Mouse (Mus musculus): ENCODE data around the gene Tdrd6. TPM values are rescaled to one million over a fixed set of nuclear protein-coding genes. Genes with fewer than 3 reads are reported as not detected.
A peak's percentile ranks its signal among the peaks of the same experiment; 100 is the strongest.

Tdrd6 gene
- total and polyA plus RNA-seq, 2 experiments from 2014 or later: 1.2 TPM

GRCm38 (mm10) chr17:43667290-43667843 lies 37.3 kb upstream of the Tdrd6 start, which contains the start of gene Cyp39a1:
TSS of gene Cyp39a1 (plus strand) at chr17:43667425.
- H3K9ac ChIP-seq: peak within 1 kb of the TSS; percentile 92
- H3K4me2 ChIP-seq (ENCODE audit: low read depth): peak within 1 kb of the TSS; percentile 71
- no peaks in the 10 kb centered on the region for H3K27me3 ChIP-seq (ENCODE audit: insufficient read depth, low read length)
- H3K27ac ChIP-seq (ENCODE audit: low read depth, low read length): peak within 1 kb of the TSS; percentile 64
- H3K9me3 ChIP-seq (ENCODE audit: low read length): no peaks in the 10 kb centered on the region
- H3K4me1 ChIP-seq (ENCODE audit: insufficient read depth): peaks cover 14% of the 10 kb centered on the region
- no peak for TF ChIP-seq CTCF (IDR thresholded peaks at IDR 0.05; ENCODE audit: low read depth)
- ATAC-seq (no peak), DNase-seq (no peak)
- H3K36me3 ChIP-seq (ENCODE audit: insufficient read depth): 0 out of 2 replicates have a peak, but pooled peaks cover 8% of the 10 kb centered on the region
- H3K4me3 ChIP-seq (ENCODE audit: low read depth, low read length): peak within 1 kb of the TSS; percentile 94
- WGBS: under 1% methylated on average over 17 of the region's 17 CpGs

GRCm38 (mm10) chr17:43666576-43667289 lies 36.6 kb upstream of the Tdrd6 start, which contains the start of gene Slc25a27:
TSS of gene Slc25a27 (minus strand) at chr17:43667214.
- H3K27me3 ChIP-seq (ENCODE audit: insufficient read depth, low read length): no peaks in the 10 kb centered on the region
- 0 out of 2 replicates have a peak, but pooled peaks cover 8% of the 10 kb centered on the region for H3K36me3 ChIP-seq (ENCODE audit: insufficient read depth)
- H3K9me3 ChIP-seq (ENCODE audit: low read length): no peaks in the 10 kb centered on the region
- H3K27ac ChIP-seq (ENCODE audit: low read depth, low read length): peak within 1 kb of the TSS; percentile 64
- H3K4me3 ChIP-seq (ENCODE audit: low read depth, low read length): peak within 1 kb of the TSS; percentile 94
- DNase-seq: peak; percentile 91
- H3K4me1 ChIP-seq (ENCODE audit: insufficient read depth): peaks cover 14% of the 10 kb centered on the region
- under 1% methylated on average over 41 of the region's 41 CpGs for WGBS
- H3K4me2 ChIP-seq (ENCODE audit: low read depth): peak within 1 kb of the TSS; percentile 71
- peak within 1 kb of the TSS; percentile 92 for H3K9ac ChIP-seq
- ATAC-seq: peak; percentile 98
- peak; percentile 14; the same call in 1 of the 2 replicates for TF ChIP-seq CTCF (IDR thresholded peaks at IDR 0.05; ENCODE audit: low read depth)

- Histone ChIP-seq H3K9me3 (ENCODE audit: low read length) (no peaks in the 10 kb centered on the region), H3K27me3 (ENCODE audit: insufficient read depth, low read length) (no peaks in the 10 kb centered on the region), H3K4me1 (ENCODE audit: insufficient read depth) (no peaks in the 10 kb centered on the region), H3K4me2 (ENCODE audit: low read depth) (no peak overlapping the region), H3K36me3 (ENCODE audit: insufficient read depth) (peaks cover 50% of the 10 kb centered on the region), H3K4me3 (ENCODE audit: low read depth, low read length) (no peak overlapping the region), H3K9ac (no peak overlapping the region), H3K27ac (ENCODE audit: low read depth, low read length) (no peak overlapping the region)
- ATAC-seq (no peak), DNase-seq (no peak)
- WGBS: 74% methylated on average over 14 of the region's 14 CpGs
- peak; percentile 17; the same call in 1 of the 2 replicates for TF ChIP-seq CTCF (IDR thresholded peaks at IDR 0.05; ENCODE audit: low read depth)
Observed at GRCm38 (mm10) chr17:43651314-43652046, 21.4 kb upstream of the Tdrd6 start.

- Histone ChIP-seq H3K9me3 (ENCODE audit: low read length) (no peaks in the 10 kb centered on the region), H3K4me3 (ENCODE audit: low read depth, low read length) (no peak overlapping the region), H3K27ac (ENCODE audit: low read depth, low read length) (no peak overlapping the region), H3K27me3 (ENCODE audit: insufficient read depth, low read length) (no peaks in the 10 kb centered on the region), H3K36me3 (ENCODE audit: insufficient read depth) (peaks cover 62% of the 10 kb centered on the region), H3K4me1 (ENCODE audit: insufficient read depth) (no peaks in the 10 kb centered on the region), H3K9ac (no peak overlapping the region), H3K4me2 (ENCODE audit: low read depth) (no peak overlapping the region)
- ATAC-seq (no peak), DNase-seq (peak; percentile 41)
- TF ChIP-seq CTCF (IDR thresholded peaks at IDR 0.05; ENCODE audit: low read depth): peak; percentile 62
- WGBS: 64% methylated on average over 10 of the region's 10 CpGs
Observed at GRCm38 (mm10) chr17:43649641-43650436, 19.7 kb upstream of the Tdrd6 start.

GRCm38 (mm10) chr17:43646925-43647324 lies 16.8 kb upstream of the Tdrd6 start:
- no peak overlapping the region for H3K4me3 ChIP-seq (ENCODE audit: low read depth, low read length)
- no peak overlapping the region for H3K9ac ChIP-seq
- ATAC-seq (peak; percentile 49), DNase-seq (no peak)
- H3K27ac ChIP-seq (ENCODE audit: low read depth, low read length): no peak overlapping the region
- H3K4me2 ChIP-seq (ENCODE audit: low read depth): no peak overlapping the region
- H3K9me3 ChIP-seq (ENCODE audit: low read length): no peaks in the 10 kb centered on the region
- no peaks in the 10 kb centered on the region for H3K27me3 ChIP-seq (ENCODE audit: insufficient read depth, low read length)
- TF ChIP-seq CTCF (IDR thresholded peaks at IDR 0.05; ENCODE audit: low read depth): no peak
- no peaks in the 10 kb centered on the region for H3K4me1 ChIP-seq (ENCODE audit: insufficient read depth)
- 47% methylated on average over 5 of the region's 5 CpGs for WGBS
- peaks cover 66% of the 10 kb centered on the region for H3K36me3 ChIP-seq (ENCODE audit: insufficient read depth)

GRCm38 (mm10) chr17:43645136-43645535 lies 15.0 kb upstream of the Tdrd6 start:
- Histone ChIP-seq H3K36me3 (ENCODE audit: insufficient read depth) (peaks cover 50% of the 10 kb centered on the region), H3K9ac (no peak overlapping the region), H3K27ac (ENCODE audit: low read depth, low read length) (no peak overlapping the region), H3K27me3 (ENCODE audit: insufficient read depth, low read length) (no peaks in the 10 kb centered on the region), H3K9me3 (ENCODE audit: low read length) (no peaks in the 10 kb centered on the region), H3K4me3 (ENCODE audit: low read depth, low read length) (no peak overlapping the region), H3K4me2 (ENCODE audit: low read depth) (no peak overlapping the region), H3K4me1 (ENCODE audit: insufficient read depth) (no peaks in the 10 kb centered on the region)
- 96% methylated on average over 3 of the region's 3 CpGs for WGBS
- TF ChIP-seq CTCF (IDR thresholded peaks at IDR 0.05; ENCODE audit: low read depth): no peak
- DNase-seq: no peak
- ATAC-seq: no peak
